Comparison of ENCODE assay signal across 8 mouse cellular contexts in genomic region chr5:115326256-115326831, GRCm38 (mm10). TPM values are rescaled to one million over a fixed set of nuclear protein-coding genes. Genes with fewer than 3 reads are reported as not detected.
A peak's percentile ranks its signal among the peaks of the same experiment; 100 is the strongest.
DNase-seq lines count a peak whose midpoint lies in the region; ATAC-seq lines count a peak whose summit lies in the region.

No protein-coding gene starts in this region.

- peaks cover 22% of the 10 kb centered on the region for H3K36me3 ChIP-seq in heart, embryonic 13.5 days
- peaks cover 27% of the 10 kb centered on the region for H3K36me3 ChIP-seq in hindbrain, embryonic 10.5 days
- H3K36me3 ChIP-seq in macrophage (ENCODE audit: inconsistent target): peaks cover 12% of the 10 kb centered on the region

- H3K27ac ChIP-seq in heart, embryonic 13.5 days (replicated peaks): peak overlapping the region; percentile 91
- peak overlapping the region; percentile 98 for H3K27ac ChIP-seq in hindbrain, embryonic 10.5 days
- H3K27ac ChIP-seq in macrophage: peak overlapping the region; percentile 57

- peaks cover 43% of the 10 kb centered on the region for H3K4me1 ChIP-seq in heart, embryonic 13.5 days
- H3K4me1 ChIP-seq in hindbrain, embryonic 10.5 days (replicated peaks): peaks cover 27% of the 10 kb centered on the region

- H3K9me3 ChIP-seq in heart, embryonic 13.5 days: no peaks in the 10 kb centered on the region
- H3K9me3 ChIP-seq in hindbrain, embryonic 10.5 days: no peaks in the 10 kb centered on the region

- no peaks in the 10 kb centered on the region for H3K27me3 ChIP-seq in heart, embryonic 13.5 days (replicated peaks)
- no peaks in the 10 kb centered on the region for H3K27me3 ChIP-seq in hindbrain, embryonic 10.5 days (ENCODE audit: insufficient read depth, poor library complexity, severe bottlenecking)

- peak overlapping the region; percentile 98 for H3K9ac ChIP-seq in heart, embryonic 13.5 days

- peak overlapping the region; percentile 99 for H3K4me3 ChIP-seq in heart, embryonic 13.5 days
- peak overlapping the region; percentile 100 for H3K4me3 ChIP-seq in hindbrain, embryonic 10.5 days
- H3K4me3 ChIP-seq in macrophage (ENCODE audit: inconsistent target): peak overlapping the region; percentile 80

- no peak for DNase-seq in heart, postnatal 36 days
- DNase-seq in hindbrain, embryonic 10.5 days (ENCODE audit: low spot score): no peak
- DNase-seq in yolk sac, embryonic 10.5 days (ENCODE audit: low spot score): peak; percentile 36
- DNase-seq in left cerebral cortex, postnatal 36 days (ENCODE audit: low spot score in 2 of 2): no peak
- DNase-seq in layer of hippocampus, adult 9-11 months: no peak

- WGBS in heart, embryonic 13.5 days: 11% methylated on average over 11 of the region's 11 CpGs
- 30% methylated on average over 11 of the region's 11 CpGs for WGBS in hindbrain, embryonic 10.5 days
- WGBS in macrophage (ENCODE audit: missing documents): 27% methylated on average over 11 of the region's 11 CpGs

- ATAC-seq in heart, embryonic 13.5 days (ENCODE audit: extremely low read depth, insufficient number of reproducible peaks, low FRiP score, low TSS enrichment): peak; percentile 12; the same call in 1 of the 2 replicates
- peak; percentile 33 for ATAC-seq in activated CD4-positive, CD25-positive, alpha-beta regulatory T cell, adult 4 months

- intact Hi-C loops in heart, postnatal 36 days (cut with DNase I): loop anchor here (2.0 kb wide), 1 partner anchor 48 kb away; the partner anchor contains the start of gene Coq5
- intact Hi-C loops in left cerebral cortex, postnatal 36 days (cut with DNase I): loop anchor here (2.0 kb wide), 2 partner anchors 14 to 26 kb away; partner anchors contain the start of genes Dynll1, Gatc and Triap1

- H3K79me2 ChIP-seq in macrophage (ENCODE audit: inconsistent target): peaks cover 49% of the 10 kb centered on the region

- H3K4me2 ChIP-seq in heart, embryonic 13.5 days: peak overlapping the region; percentile 91

RNA-seq across cellular contexts. Expression of gene Srsf9, which starts 0.6 kb away (rescaled TPM):
- polyA plus RNA-seq in heart, embryonic 13.5 days (2015; fragmentation: Nextera tagmentation; extraction: Ambion mirVana): 112 and 115 TPM in 2 replicates
- total RNA-seq in heart, postnatal 36 days (2021): 10 to 100 TPM; 16.0 to 18.1 TPM
- 10 to 100 TPM; 17.9 to 23.8 TPM for polyA plus RNA-seq in activated CD4-positive, CD25-positive, alpha-beta regulatory T cell, adult 4 months (2017; shearing (Covaris generic))
- 383 and 387 TPM in 2 replicates for polyA plus RNA-seq in hindbrain, embryonic 10.5 days (2016; fragmentation: Nextera tagmentation; extraction: Ambion mirVana)
- total RNA-seq in macrophage (2018; cell fraction: chromatin; rRNA removed): 10 to 100 TPM in 25 of 26 experiments, 1 to 10 TPM in 1; 9.4 to 77.6 (median 32.7) TPM
- total RNA-seq in macrophage (2018; cell fraction: cytosol; rRNA removed): 100 to 1,000 TPM in 1 of 26 experiments, 10 to 100 TPM in 25; 50.7 to 100 (median 79.4) TPM
- total RNA-seq in macrophage (2018; cell fraction: nucleus; rRNA removed): 10 to 100 TPM; 24.0 to 91.0 (median 47.1) TPM
- 61.4 to 98.7 TPM (median 76.4 TPM) in 3 replicates for polyA plus RNA-seq in macrophage (2018)
- total RNA-seq in left cerebral cortex, postnatal 36 days (2021): 10 to 100 TPM; 62.5 to 70.6 TPM

RNA-seq across cellular contexts. Expression of gene Gatc, which starts 14.6 kb away (rescaled TPM):
- polyA plus RNA-seq in heart, embryonic 13.5 days (2015; fragmentation: Nextera tagmentation; extraction: Ambion mirVana): 22.0 and 22.8 TPM in 2 replicates
- total RNA-seq in heart, postnatal 36 days (2021): 10 to 100 TPM; 17.6 to 18.6 TPM
- polyA plus RNA-seq in activated CD4-positive, CD25-positive, alpha-beta regulatory T cell, adult 4 months (2017; shearing (Covaris generic)): 10 to 100 TPM; 11.3 to 12.0 TPM
- polyA plus RNA-seq in hindbrain, embryonic 10.5 days (2016; fragmentation: Nextera tagmentation; extraction: Ambion mirVana): 35.6 and 41.2 TPM in 2 replicates
- total RNA-seq in macrophage (2018; cell fraction: chromatin; rRNA removed): 1 to 10 TPM in 13 of 26 experiments, under 1 TPM in 6, not detected in 7; 0.46 to 6.4 (median 2.2) TPM
- total RNA-seq in macrophage (2018; cell fraction: cytosol; rRNA removed): 10 to 100 TPM in 25 of 26 experiments, 1 to 10 TPM in 1; 9.5 to 27.5 (median 22.3) TPM
- total RNA-seq in macrophage (2018; cell fraction: nucleus; rRNA removed): 10 to 100 TPM in 6 of 26 experiments, 1 to 10 TPM in 20; 1.7 to 15.0 (median 5.0) TPM
- 23.7 to 43.8 TPM (median 24.3 TPM) in 3 replicates for polyA plus RNA-seq in macrophage (2018)
- total RNA-seq in left cerebral cortex, postnatal 36 days (2021): 10 to 100 TPM; 20.3 to 21.7 TPM

RNA-seq across cellular contexts. Expression of gene Triap1, which starts 14.7 kb away (rescaled TPM):
- polyA plus RNA-seq in heart, embryonic 13.5 days (2015; fragmentation: Nextera tagmentation; extraction: Ambion mirVana): 40.2 and 42.4 TPM in 2 replicates
- 10 to 100 TPM; 22.8 to 27.6 TPM for total RNA-seq in heart, postnatal 36 days (2021)
- polyA plus RNA-seq in activated CD4-positive, CD25-positive, alpha-beta regulatory T cell, adult 4 months (2017; shearing (Covaris generic)): 10 to 100 TPM; 42.3 to 45.6 TPM
- 56.3 and 57.2 TPM in 2 replicates for polyA plus RNA-seq in hindbrain, embryonic 10.5 days (2016; fragmentation: Nextera tagmentation; extraction: Ambion mirVana)
- total RNA-seq in macrophage (2018; cell fraction: chromatin; rRNA removed): 10 to 100 TPM in 2 of 26 experiments, 1 to 10 TPM in 22, under 1 TPM in 1, not detected in 1; 0.80 to 12.2 (median 4.4) TPM
- 10 to 100 TPM; 33.8 to 72.6 (median 54.0) TPM for total RNA-seq in macrophage (2018; cell fraction: cytosol; rRNA removed)
- total RNA-seq in macrophage (2018; cell fraction: nucleus; rRNA removed): 10 to 100 TPM in 19 of 26 experiments, 1 to 10 TPM in 7; 6.3 to 29.4 (median 14.3) TPM
- 36.6 to 91.2 TPM (median 78.9 TPM) in 3 replicates for polyA plus RNA-seq in macrophage (2018)
- 10 to 100 TPM; 24.2 to 30.0 TPM for total RNA-seq in left cerebral cortex, postnatal 36 days (2021)

RNA-seq across cellular contexts. Expression of gene Cox6a1, which starts 22.4 kb away (rescaled TPM):
- 1,395 and 1,520 TPM in 2 replicates for polyA plus RNA-seq in heart, embryonic 13.5 days (2015; fragmentation: Nextera tagmentation; extraction: Ambion mirVana)
- 100 to 1,000 TPM; 253 to 261 TPM for total RNA-seq in heart, postnatal 36 days (2021)
- polyA plus RNA-seq in activated CD4-positive, CD25-positive, alpha-beta regulatory T cell, adult 4 months (2017; shearing (Covaris generic)): 100 to 1,000 TPM; 589 to 624 TPM
- polyA plus RNA-seq in hindbrain, embryonic 10.5 days (2016; fragmentation: Nextera tagmentation; extraction: Ambion mirVana): 875 and 1,016 TPM in 2 replicates
- 10 to 100 TPM in 12 of 26 experiments, 1 to 10 TPM in 14; 2.3 to 61.5 (median 9.3) TPM for total RNA-seq in macrophage (2018; cell fraction: chromatin; rRNA removed)
- 100 to 1,000 TPM; 320 to 461 (median 422) TPM for total RNA-seq in macrophage (2018; cell fraction: cytosol; rRNA removed)
- 100 to 1,000 TPM in 8 of 26 experiments, 10 to 100 TPM in 18; 21.2 to 148 (median 83.3) TPM for total RNA-seq in macrophage (2018; cell fraction: nucleus; rRNA removed)
- polyA plus RNA-seq in macrophage (2018): 268 to 413 TPM (median 344 TPM) in 3 replicates
- total RNA-seq in left cerebral cortex, postnatal 36 days (2021): 100 to 1,000 TPM; 677 to 817 TPM

RNA-seq across cellular contexts. Expression of gene Dynll1, which starts 25.5 kb away (rescaled TPM):
- 1,196 and 1,415 TPM in 2 replicates for polyA plus RNA-seq in heart, embryonic 13.5 days (2015; fragmentation: Nextera tagmentation; extraction: Ambion mirVana)
- 10 to 100 TPM; 71.9 to 88.5 TPM for total RNA-seq in heart, postnatal 36 days (2021)
- polyA plus RNA-seq in activated CD4-positive, CD25-positive, alpha-beta regulatory T cell, adult 4 months (2017; shearing (Covaris generic)): 100 to 1,000 TPM; 459 to 496 TPM
- polyA plus RNA-seq in hindbrain, embryonic 10.5 days (2016; fragmentation: Nextera tagmentation; extraction: Ambion mirVana): 1,684 and 1,740 TPM in 2 replicates
- 10 to 100 TPM in 21 of 26 experiments, 1 to 10 TPM in 5; 5.0 to 57.2 (median 19.0) TPM for total RNA-seq in macrophage (2018; cell fraction: chromatin; rRNA removed)
- total RNA-seq in macrophage (2018; cell fraction: cytosol; rRNA removed): 100 to 1,000 TPM; 140 to 323 (median 245) TPM
- 100 to 1,000 TPM in 3 of 26 experiments, 10 to 100 TPM in 23; 19.5 to 129 (median 67.6) TPM for total RNA-seq in macrophage (2018; cell fraction: nucleus; rRNA removed)
- polyA plus RNA-seq in macrophage (2018): 156 to 244 TPM (median 202 TPM) in 3 replicates
- 100 to 1,000 TPM; 638 to 644 TPM for total RNA-seq in left cerebral cortex, postnatal 36 days (2021)
